Mouse (Mus musculus) activated CD4-positive, CD25-positive, alpha-beta regulatory T cell, adult 4 months (primary cell): Measurements from ENCODE around the gene Gli3. TPM values are rescaled to one million over a fixed set of nuclear protein-coding genes. Genes with fewer than 3 reads are reported as not detected.

Experiments
- ATAC-seq: one replicate; pipeline ENCODE4 v1.8.0; 2017
- polyA plus RNA-seq, 2 experiments: library from polyadenylated mRNA; unstranded; fragments of 100-300 nt; shearing (Covaris generic); gene quantifications; one replicate each; pipeline ENCODE4 v1.2.1; 2017

The Gli3 gene
- polyA plus RNA-seq, 2 experiments from 2014 or later: not detected

DNA sequence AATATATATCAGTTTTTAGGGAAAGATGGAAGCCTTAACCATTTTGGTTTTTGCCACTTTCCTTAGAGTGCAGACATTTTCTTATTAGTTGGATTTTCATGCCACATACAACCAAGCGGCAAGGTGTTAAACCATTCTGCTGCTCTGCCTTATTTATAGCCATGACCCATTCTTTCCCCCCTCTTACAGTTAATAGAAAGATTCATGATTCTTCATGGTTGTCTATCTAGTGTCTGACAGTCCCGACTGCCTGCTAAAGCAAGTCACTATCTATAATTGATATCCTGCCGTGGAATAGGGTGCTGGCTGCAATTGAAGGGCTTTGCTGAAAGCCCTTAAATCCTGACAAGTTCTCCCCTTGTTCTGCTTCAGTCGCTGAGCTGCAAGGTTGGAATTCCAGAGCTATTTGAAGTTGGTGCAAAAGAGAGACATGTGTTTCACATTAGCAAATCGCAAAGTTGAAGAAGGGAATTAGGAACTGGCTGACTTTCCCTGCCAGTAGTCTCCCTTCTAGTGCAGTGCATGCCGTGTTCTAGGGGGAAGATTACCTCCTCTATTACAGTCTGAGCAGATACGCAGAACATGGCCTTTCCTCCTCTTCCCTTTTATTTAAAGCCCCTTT, 201.7 kb downstream of the Gli3 start:
- ATAC-seq: no peak

DNA sequence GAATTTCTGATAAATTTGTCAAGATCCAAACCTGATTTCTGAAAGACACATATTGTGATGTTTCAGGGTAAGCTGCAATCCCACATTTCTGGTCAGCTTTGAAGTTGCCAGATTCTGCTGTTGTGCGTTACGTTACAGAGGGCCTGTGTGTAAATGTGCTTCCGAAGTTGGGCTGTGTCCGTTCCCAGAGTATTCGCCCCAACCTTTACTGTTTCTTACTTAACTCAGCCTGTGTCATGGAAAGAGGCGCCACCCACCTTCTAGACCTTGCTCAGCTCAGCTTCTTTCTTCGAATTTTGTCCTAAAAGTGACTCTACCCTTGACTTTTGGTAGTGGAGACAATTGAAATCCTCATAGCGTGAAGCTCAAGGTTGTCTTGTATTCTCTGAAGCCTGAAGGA, 202.5 kb downstream of the Gli3 start:
- ATAC-seq: no peak

DNA sequence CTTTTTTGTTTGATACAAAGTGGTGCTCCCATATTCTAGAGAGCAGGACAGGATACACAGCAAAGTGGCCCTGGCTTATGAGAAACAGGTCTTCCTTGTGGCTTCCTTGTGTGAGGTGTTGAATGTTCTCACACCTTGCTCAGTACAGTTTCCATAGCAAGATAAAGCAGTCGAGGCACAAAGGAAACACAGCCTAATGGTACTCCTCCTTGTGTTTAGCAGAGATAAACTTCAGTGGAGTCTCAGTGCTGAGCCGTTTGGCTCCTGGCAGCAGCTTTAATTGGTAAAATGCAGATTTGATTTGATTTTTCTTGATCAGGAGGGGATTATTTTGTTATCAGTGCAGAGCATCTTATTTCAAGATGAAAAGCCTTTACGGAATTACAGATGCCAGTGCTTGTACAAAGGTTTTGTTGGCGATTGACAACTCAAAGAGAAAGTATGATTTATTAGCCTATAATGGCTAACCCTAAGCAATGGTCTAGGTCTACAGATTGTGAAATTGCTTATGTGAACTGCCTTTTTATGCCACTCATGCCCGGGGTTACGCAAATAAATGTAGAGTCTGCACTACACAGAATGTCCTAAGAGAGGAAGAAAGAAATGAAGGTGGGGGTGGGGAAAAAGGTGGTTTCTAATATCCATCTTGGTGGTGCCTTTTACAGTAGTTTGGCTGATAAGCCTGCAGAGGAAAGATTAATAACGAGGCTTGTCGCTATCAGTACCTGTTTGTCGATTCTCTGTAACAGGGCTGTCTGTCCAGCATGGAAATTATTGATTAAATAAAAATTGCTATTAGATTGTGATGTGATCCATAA, 207.3 kb downstream of the Gli3 start:
- ATAC-seq: no peak

DNA sequence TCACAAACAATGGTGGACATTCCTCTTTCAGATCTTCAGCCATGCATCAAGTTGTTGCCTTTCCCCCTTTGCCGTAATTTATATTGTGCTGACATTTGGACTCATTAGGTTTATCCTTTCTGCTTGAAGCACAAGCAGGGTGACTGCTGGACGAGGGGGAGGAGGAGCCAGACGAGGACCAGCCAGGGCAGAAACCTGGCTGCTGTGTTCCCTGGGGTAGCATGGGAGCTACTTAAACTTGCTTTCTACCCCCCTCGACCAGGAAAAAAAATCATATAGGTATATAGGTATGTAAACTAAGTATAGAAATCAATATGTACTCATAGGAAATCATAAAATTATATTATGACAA, 207.9 kb downstream of the Gli3 start:
- ATAC-seq: no peak

DNA sequence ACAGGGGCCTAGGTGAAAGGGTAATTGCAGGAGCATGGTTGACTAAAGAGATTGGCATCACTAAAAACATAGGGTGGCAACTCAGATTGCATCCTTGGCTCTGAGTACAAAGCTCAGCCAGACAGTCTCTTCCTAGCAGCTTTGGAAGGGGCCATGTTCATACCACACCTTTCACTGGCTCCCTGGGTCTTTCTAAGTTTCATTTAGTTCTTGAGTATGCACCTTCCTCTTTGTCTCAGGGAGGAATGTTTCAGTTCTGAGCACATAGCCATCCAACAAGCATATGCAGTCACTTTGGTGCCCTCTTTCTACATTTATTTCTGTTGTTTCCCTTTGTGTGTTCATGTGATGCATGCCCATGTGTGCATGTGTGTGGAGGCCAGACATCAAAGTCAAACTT, 212.4 kb downstream of the Gli3 start:
- ATAC-seq: no peak

DNA sequence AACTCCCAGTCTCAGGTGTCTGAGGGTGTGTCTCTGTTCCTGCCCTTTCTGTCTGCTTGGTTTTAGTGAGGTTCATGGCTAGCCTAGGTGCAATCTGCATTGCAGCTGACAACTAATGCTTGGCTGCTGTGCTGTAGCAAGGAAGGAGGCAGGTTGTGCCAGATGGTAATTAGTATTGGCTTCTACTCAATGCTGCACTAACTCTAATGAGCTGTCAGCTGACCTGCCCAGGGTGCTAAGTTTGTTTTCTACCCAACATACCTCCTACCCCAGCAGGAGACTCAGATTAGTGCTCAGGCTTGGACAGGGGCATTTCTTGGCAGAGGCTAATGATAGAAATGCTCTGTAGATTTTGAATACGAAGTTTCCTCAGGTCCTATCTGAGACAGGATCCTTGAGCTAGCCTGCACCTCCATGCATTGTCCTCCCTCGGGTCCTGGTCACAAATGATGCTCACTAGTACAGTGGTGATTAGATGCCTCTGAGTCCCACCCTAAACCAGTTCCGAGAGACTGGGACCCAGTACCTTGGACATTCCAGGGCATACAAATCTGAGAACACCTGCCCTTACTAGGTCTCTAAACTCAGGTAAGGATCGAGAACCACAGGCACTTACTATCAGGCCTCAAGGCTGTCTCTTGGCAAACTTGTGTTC, 214.2 kb downstream of the Gli3 start:
- no peak for ATAC-seq

DNA sequence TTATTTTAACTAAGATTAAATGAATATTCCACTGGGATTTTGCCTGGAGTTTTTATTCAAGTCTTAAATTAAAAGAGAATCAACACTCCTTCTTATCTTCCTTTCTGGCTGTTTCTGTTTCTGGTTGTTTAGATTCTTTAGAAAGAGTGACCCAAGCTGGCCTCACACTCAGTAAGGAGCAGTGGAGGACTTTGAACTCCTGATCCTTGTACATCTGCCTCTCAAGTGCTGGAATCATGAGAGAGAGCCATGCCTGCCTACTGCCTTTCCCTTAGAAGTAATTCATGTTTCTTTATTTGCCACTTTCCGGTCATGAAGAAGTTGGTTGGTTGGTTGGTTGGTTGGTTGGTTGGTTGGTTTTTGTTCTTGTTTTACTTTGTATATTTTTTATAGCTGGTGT, 218.5 kb downstream of the Gli3 start:
- no peak for ATAC-seq

DNA sequence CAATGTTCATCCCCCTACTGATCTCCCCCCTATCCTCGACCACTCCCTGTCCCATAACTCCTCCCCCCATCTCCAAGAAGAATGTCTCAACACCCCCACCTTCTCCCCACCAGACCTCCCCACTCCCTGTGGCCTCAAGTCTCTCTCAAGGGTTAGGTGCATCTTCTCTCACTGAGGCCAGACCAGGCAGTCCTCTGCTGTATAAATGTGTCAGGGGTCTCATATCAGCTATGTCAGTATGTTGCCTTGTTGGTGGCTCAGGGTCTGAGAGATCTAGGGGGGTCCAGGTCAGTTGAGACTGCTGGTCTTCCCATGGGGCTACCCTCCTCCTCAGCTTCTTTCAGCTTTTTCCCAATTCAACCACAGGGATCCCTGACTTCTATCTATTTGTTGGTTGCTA, 220.0 kb downstream of the Gli3 start:
- ATAC-seq: no peak

DNA sequence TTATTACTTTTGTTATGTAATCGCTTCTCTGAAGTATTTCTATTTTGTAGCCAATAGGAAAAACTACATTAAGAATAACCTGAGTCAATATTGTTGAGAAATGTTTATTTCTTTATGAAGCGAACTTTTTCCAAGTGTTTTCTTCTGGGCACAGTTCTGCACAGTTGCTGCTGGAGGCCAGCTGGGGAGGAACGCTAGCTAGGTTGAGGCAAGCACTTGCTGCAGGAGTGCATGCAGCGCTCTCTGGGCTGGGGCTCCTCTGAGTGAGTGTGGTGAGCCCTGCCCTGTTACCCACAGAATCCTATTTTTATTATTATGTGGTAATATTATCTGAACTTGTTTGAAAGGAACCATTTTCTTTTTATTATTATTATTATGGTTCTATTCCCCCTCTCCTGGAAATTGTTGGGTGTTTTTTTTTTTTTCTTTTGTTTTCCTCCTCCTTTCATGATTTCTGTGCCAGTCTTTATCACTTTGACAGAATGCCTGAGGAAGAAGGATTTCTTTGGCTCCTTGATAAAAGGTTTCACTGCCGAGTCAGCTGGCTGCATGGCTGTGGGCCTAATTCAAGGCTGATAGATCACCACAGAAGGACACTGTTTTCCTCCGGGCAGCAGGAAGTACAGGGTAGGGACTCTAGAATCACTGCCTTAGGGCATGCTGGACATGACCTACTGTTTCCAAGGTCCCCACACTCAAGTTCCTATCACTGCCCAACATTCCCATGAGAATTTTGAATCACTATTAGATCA, 225.2 kb downstream of the Gli3 start:
- ATAC-seq: no peak

DNA sequence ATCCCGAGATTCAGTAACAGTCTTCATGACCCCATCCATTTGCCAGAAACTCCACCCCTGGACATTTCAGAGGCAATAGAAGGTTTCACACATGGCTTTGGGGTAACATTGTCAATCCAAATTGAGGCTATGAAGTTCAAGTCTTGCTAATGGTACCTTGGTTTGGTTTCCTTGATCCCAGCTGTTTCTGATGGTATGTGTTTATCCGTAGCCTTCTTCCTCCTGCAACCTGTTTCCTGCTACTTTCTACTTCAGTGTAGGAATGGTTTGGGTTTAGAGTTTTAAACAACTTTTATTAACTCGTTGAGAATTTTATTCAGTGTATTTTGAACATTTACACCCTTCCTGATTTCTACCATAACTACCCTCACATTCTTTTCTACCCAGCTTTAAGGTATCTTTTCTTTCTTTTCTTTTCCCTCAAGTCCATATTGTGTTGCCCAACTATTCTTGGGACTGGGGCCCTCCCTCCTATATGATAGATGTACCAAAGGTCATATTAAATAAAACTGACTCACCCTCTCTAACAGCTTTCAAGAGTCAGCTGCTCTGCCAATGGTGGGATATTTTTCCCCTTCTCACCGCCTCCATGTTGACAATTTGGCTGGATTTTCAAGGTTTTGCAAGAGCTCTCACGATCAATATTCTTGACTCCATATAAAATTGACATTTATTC, 225.9 kb downstream of the Gli3 start:
- no peak for ATAC-seq

DNA sequence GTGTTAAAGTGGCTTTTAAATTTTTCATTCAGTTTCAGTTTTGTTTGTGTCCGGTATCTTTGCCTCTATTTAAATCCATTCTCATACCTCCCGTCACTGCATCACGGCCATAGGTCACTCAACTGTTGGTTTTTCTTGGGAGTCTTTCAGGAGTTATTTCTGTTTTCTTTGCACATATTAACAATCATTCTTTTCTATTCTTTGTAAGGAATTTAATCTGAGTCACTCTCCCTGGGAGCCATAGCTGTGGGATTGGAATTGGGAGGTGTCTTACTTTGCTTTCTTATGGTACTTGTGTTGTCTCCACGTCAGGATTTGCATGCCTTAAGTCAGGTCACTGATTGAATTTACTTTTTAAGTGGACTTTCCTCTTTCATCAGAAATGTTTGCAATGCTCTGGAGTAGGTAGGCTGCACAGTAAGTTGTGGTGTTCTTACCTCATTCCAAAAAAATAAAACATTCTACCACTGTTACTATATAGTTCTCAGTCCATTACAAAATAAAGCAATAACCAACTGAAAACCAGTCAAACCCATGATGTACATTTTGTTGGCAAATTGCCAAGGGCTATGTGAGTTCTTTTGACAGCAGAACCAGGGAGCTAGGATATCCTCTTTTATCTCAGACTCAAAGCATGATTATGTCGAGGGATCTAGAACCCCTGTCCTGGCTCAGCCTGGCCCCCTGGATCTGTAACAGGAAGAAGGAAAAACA, 228.9 kb downstream of the Gli3 start:
- ATAC-seq: no peak

DNA sequence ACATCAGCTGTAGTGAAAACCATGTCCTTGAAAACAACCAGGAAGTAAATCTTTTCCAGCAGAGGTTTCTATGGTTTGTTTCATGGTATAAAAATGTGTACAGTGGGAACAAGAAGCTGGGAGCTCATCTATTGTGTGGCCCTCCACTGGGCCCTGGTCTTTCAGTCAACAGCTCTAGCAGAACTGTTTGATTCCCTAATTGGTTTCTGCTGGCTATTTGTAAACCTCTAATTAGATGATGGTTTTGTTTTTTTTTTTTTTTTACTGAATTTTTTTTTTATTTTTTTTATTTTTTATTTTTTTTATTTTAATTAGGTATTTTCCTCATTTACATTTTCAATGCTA, 229.4 kb downstream of the Gli3 start:
- no peak for ATAC-seq

DNA sequence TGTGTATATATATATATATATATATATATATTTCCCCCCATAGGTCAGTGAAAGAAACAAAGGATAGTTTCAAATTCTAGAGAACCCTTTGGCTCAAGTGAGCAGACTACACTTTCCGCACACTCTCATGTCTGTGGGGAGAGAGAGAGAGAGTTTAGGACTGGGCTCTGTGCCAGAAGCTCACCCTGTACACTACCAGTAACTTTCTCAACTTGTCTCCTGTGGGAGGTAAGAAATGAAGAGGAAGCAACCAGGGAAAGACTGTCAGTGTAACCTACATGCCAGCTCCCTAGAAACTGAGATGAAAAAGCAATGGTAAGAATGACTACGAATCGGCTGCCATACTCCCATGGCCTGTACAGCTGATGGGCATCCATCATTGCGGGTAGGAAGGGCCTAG, 235.2 kb downstream of the Gli3 start:
- no peak for ATAC-seq

DNA sequence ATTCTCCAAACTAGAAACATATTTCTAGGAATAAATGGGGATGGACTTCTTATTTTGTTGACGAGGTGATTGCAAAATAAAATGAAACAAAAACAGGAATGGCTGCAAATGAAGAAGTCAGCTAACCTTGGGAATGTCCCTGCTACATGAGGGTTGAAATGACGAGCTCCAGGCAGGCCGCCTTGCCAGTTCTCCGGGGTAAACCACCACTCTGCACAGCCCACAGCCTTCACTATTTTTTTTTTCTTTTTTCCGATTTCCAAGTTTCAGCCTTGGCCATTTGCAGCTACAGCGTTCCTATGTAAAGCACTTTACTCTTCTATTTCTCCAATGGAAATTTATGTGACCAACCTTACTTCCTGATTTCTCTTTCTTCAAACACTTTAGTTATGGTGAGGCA, 236.1 kb downstream of the Gli3 start:
- no peak for ATAC-seq

DNA sequence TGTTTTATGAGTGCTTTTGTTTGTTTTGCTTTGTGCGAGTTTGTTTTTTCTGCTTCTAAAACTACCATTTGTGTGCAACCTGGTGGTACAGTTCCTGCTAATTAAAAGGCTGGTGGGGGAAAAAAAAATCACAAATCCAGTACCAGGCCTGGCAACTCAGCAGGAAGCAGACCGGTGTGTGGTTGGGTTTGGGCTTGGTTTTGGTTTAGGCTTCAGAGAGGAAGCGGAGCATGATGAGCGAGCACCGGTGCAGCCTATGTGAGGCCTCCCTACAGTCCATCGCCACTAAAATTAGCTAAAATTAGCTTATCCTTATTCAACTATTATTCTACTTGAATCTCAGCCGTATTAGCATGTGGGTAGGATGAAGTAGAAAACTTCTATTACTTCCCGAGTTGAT, 241.6 kb downstream of the Gli3 start:
- no peak for ATAC-seq

DNA sequence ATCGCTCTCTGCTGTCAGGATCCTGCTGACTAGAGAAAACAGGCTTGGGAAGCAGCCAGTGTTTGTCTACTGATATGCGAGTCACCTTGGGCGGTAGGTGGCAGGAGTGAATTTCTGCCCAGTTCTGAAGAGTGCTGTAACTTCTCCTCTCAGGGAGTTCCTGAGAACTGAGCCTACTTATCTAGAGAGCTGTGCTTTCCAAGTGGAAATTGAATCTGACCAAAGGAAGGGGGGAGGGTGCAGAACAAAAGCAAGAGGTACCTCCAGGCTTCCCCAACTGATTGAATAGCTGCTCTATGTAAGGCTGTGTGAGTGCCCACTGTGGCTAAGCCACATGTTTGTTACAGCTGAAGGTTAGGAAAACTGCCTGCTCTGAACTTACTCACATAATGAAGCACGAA, 244.4 kb downstream of the Gli3 start:
- no peak for ATAC-seq

DNA sequence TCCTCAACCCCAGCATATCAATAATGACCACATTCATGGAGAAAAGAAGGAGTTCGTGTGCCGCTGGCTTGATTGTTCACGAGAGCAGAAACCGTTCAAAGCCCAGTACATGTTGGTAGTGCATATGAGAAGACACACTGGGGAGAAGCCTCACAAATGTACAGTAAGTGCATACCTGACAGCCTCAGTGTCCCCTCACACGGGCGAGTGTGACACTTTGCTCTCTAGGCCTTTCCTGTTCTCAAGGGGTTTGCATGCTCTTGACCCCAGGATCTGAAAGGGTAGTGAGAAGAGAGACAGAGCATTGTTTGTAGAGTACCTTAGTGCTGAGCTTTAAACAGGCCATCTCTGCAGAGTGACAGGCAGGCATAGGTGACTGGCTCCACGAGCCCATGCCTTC, 250.5 kb downstream of the Gli3 start:
- ATAC-seq: no peak

DNA sequence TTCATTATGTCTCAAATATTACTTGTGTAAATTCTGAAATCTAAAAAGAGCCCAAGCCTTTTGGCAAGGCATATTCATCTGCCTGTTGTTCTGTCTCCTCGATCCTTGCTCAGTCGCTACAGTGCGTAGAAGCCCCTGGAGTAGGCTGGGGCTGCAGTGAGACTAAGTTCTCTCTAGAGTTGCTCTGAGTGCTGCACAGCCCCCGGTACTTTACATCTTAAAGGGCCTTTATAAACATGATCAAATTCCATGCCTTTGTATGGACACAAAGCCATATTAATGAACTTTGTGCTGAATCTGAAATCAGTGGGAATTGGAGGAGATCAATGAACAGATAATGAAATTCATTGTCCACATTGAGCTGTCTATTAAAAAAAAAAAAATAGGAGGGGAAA, 251.3 kb downstream of the Gli3 start:
- no peak for ATAC-seq

DNA sequence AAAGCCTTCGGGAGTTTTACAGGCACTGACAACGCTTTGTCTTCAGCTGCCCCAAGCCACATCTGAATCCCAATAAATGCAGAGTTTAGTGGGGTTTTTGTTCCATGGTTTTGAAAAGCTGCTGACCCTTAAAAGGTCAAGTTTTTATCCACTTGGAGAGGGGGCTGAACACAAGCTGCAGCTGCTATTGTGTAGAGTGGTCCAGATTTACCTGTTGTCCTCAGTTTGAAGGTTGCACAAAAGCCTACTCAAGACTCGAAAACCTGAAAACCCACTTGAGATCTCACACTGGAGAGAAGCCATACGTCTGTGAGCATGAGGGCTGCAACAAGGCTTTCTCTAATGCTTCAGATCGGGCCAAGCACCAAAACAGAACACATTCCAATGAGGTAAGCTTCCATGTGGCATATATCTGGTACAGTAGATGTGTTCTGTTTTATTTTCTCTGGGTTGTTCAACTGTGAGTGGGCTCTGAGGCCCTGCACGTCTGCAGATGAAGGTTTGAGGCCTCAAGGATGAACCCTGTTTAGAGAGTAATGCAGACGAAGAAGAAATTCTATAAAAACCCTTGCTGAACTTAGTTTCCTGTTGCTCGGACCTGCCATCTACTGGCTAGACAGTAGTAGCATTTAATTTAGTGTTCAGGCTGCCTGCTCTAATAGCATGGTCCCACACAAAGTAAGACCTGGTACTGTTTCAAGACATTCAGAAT, 251.8 kb downstream of the Gli3 start:
- no peak for ATAC-seq

DNA sequence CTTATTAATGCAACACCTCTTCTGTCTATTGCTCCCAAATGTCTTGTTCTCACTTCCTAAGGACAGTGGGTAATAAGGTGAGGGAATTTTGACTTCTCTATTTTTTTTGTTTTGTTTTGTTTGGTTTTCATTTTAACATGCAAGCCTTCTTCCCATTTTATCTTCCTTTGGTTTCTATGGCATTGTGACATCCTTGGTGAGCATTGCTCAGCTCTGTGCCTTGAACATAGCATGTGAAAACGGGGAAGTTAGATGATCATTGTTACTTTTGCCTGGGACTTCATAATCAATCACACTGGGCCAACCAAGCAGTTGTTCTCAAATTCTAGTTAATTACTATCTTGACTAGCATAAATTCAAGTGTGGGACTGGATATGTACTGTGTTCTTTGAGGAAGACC, 258.4 kb downstream of the Gli3 start:
- no peak for ATAC-seq

DNA sequence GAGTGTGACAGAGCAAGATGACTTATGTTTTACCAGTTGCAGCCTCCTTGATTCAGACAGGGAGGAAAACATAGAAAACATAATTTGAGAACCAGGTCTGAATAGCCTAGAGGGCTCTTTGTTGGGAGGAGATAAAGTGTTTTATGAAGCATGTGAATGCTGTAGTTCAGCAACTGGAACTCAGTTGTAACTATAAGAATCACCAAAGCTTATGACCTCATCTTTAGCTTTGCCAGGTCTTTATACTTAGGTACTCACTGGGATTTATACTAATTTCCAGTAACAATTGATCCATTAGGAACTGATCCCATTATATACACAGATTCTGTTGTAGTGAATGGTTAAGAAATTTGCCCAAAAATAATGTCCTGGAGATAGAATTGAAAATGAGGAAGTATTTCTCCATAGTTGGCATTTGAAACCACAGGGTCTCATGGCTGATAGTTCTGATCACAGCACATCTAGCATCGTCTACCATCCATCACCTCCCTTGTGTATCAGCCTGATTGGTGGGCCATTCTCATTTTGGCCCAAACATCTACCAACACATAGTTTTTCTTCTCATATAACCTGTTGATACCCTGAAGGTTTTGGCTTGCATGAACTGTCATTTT, 259.8 kb downstream of the Gli3 start:
- ATAC-seq: no peak
